Mouse (Mus musculus) right cerebral cortex, postnatal 4 days (tissue): Measurements from ENCODE around the gene Eml3.

Experiments used
- DNase-seq: peaks from one replicate; pipeline ENCODE4 v3.0.0-alpha.2; 2022

The Eml3 gene

GRCm38 (mm10) chr19:8919000-8919399 lies 10.4 kb upstream of the Eml3 start:
- DNase-seq: no peak

- DNase-seq: no peak
These were observed 9.7 kb upstream of the Eml3 start for GRCm38 (mm10) chr19:8919684-8920072.

GRCm38 (mm10) chr19:8920073-8920736 lies 9.1 kb upstream of the Eml3 start, which contains the start of gene B3gat3:
Gene B3gat3 (plus strand): TSS chr19:8920374.
- DNase-seq: peak; percentile 86

- no peak for DNase-seq
These were observed 8.5 kb upstream of the Eml3 start for GRCm38 (mm10) chr19:8920836-8921291.

GRCm38 (mm10) chr19:8921741-8922140 lies 7.6 kb upstream of the Eml3 start:
- no peak for DNase-seq

- no peak for DNase-seq
These were observed 2.6 kb upstream of the Eml3 start for GRCm38 (mm10) chr19:8926766-8927165.

GRCm38 (mm10) chr19:8927891-8928525 lies 1.3 kb upstream of the Eml3 start:
- no peak for DNase-seq

GRCm38 (mm10) chr19:8928689-8929223 lies 596 bp upstream of the Eml3 start:
- DNase-seq: no peak

- DNase-seq: no peak
These were observed 765 bp downstream of the Eml3 start for GRCm38 (mm10) chr19:8930117-8930516.

GRCm38 (mm10) chr19:8930771-8931170 lies 1.4 kb downstream of the Eml3 start:
- no peak for DNase-seq

GRCm38 (mm10) chr19:8936736-8937135 lies 7.4 kb downstream of the Eml3 start:
- no peak for DNase-seq

- no peak for DNase-seq
These were observed 11.3 kb downstream of the Eml3 start for GRCm38 (mm10) chr19:8940526-8941133.

GRCm38 (mm10) chr19:8941136-8941514 lies 11.8 kb downstream of the Eml3 start:
- no peak for DNase-seq

- peak; percentile 94 for DNase-seq
These were observed 12.3 kb downstream of the Eml3 start, which contains the start of gene Mta2 for GRCm38 (mm10) chr19:8941515-8942217. Gene Mta2 (plus strand): TSS chr19:8941875.

GRCm38 (mm10) chr19:8942276-8942964 lies 13.1 kb downstream of the Eml3 start:
- DNase-seq: peak; percentile 58

- no peak for DNase-seq
These were observed 13.7 kb downstream of the Eml3 start for GRCm38 (mm10) chr19:8943047-8943446.

- no peak for DNase-seq
These were observed 14.7 kb downstream of the Eml3 start for GRCm38 (mm10) chr19:8944062-8944461.

- peak; percentile 55 for DNase-seq
These were observed 15.4 kb downstream of the Eml3 start for GRCm38 (mm10) chr19:8944750-8945149.

- no peak for DNase-seq
These were observed 15.9 kb downstream of the Eml3 start for GRCm38 (mm10) chr19:8945251-8945650.

GRCm38 (mm10) chr19:8946929-8947328 lies 17.6 kb downstream of the Eml3 start:
- DNase-seq: no peak

- DNase-seq: no peak
These were observed 20.8 kb downstream of the Eml3 start for GRCm38 (mm10) chr19:8950190-8950589.

- peak; percentile 25 for DNase-seq
These were observed 22.9 kb downstream of the Eml3 start for GRCm38 (mm10) chr19:8952241-8952640.
